Mouse (Mus musculus): ENCODE results near the gene Ash1l.
A peak's percentile ranks its signal among the peaks of the same experiment; 100 is the strongest.
"Not testable (repeated sequence)": the region's sequence is repeated elsewhere in the genome, so short reads cannot be mapped to it uniquely, and the experiment has no call there.

The Ash1l gene

DNA sequence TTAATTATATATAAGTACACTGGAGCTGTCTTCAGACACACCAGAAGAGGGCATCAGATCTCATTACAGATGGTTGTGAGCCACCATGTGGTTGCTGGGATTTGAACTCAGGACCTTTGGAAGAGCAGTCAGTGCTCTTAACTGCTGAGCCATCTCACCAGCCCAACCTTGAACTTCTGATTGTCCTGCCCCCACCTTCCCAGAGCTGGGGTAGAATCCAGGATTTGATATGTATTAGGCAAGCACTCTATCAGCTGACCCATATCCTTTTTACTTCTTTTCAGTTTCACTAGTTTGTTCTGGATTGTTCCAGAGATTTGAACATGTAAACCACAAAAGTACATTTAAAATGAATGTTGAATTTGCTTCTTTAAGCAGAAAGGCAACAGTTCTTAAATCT is 12.8 kb downstream of the Ash1l start:
- not testable (repeated sequence) for DNase-seq

DNA sequence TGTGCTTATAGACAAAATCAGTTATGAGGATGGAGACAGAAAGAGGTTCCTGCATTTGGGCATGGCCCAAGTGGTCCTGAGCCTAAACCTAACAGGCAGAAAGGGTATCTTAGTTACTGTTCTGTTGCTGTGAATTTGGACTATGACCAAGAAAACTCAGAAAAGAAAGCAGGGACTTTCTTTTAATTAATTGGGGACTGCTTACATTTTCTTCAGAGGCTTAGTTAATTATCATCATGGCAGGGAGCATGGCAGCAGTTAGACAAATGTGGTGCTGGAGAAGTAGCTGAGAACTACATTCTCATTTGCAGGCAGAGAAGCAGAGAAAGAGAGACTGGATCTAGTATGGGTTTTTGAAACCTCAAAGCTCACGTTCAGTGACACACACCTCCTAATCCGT is 24.6 kb downstream of the Ash1l start:
- DNase-seq: no peak

DNA sequence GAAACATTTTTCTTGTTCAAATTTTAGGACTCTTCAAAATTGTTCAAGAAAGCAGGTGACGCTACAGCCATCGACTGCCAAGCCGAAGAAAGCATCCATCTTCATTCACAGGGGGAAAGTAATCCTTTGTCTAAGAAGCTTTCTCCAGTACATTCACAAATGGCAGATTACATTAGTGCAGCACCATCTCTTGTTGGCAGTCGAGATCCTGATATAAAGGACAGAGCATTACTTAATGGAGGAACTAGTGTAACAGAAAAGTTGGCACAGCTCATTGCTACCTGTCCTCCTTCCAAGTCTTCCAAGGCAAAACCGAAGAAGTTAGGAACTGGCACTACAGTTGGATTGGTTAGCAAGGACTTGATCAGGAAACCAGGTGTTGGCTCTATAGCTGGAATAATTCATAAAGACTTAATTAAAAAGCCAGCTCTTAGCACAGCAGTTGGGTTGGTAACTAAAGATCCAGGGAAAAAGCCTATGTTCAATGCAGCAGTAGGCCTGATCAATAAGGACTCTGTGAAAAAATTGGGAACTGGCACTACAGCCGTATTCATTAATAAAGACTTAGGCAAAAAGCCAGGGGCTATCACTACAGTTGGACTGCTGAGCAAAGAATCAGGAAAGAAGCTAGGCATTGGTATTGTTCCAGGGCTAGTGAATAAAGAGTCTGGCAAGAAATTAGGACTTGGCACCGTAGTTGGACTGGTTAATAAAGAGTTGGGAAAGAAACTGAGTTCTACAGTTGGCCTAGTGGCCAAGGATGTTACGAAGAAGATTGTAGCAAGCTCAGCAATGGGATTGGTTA is 31.0 kb downstream of the Ash1l start:
- no peak for DNase-seq

DNA sequence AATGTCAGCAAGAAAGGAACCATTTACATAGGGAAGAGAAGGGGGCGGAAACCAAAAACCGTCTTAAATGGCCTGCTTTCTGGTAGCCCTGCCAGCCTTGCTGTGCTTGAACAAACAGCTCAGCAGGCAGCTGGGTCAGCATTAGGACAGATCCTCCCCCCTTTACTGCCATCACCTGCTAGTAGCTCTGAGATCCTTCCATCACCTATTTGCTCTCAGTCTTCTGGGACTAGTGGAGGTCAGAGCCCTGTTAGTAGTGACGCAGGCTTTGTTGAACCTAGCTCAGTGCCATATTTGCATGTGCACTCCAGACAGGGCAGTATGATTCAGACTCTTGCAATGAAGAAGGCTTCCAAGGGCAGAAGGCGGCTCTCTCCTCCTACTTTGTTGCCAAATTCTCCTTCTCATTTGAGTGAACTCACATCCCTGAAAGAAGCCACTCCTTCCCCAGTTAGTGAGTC is 33.5 kb downstream of the Ash1l start:
- no peak for DNase-seq

DNA sequence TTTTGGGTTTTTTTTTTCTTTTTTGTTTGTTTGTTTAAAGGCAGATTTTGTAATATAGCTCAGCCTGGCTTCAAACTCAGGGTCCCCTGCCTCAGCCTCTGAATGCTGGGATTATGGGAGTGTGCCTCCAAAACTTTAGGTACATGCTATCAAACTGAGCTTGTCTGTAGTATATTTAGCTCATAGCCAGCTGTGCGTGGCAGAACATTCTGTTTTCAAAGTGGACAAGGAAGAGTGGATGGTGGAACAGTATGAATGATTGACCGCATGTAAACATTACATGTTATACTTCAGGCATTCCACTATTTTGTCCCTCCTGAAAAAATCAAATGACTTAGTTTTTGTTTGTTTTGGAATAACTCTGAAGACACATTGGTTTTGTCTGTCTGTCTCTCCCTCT is 42.4 kb downstream of the Ash1l start:
- DNase-seq: no peak

DNA sequence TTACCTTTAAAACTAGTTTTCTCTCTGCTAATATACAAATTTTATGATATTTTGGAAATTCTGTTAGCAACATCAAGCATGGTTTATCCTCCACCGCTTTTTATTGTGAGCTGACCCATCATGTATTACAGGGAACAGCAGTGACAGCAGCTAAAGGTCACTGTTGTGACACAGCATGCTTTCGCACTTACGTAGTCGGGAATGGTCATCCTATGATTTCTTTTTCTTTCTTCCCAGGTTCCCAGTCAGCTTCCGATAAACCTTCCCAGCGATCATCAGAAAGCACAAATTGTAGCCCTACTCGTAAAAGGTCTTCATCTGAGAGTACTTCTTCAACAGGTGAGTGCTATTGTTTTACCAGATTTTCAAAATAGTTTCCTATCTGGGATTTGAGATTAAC is 51.1 kb downstream of the Ash1l start:
- DNase-seq: no peak

DNA sequence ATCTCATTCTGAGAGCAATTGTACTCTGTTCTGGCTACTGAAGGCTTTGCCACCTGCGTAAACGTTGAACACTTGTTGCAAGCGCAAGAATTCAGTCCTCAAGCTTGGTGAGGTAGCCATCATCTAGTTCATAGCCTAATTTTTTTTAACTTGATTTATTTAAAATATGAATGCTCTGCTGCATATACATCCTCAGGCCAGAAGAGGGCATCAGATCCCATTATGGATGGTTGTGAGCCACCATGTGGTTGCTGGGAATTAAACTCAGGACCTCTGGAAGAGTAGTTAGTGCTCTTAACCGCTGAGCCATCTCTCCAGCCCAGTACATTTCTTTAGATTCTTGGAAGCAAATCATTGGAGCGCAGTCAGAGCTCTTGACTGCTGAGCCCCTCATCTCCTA is 80.5 kb downstream of the Ash1l start:
- not testable (repeated sequence) for DNase-seq

DNA sequence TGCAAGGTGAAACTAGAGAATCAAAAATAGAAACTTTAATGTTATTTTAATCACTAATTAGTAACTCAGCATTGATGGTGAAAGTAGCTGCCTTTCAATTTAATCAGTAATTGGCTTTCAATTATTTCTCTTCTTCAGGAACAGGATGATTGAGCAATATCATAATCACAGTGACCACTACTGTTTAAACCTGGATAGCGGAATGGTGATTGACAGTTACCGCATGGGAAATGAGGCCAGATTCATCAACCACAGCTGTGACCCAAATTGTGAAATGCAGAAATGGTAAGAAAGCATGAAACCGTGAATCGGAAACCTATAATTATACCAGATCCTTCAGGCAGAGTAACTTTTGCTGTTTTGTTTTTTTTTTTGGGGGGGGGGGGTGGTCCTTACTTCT is 92.9 kb downstream of the Ash1l start:
- no peak for DNase-seq

DNA sequence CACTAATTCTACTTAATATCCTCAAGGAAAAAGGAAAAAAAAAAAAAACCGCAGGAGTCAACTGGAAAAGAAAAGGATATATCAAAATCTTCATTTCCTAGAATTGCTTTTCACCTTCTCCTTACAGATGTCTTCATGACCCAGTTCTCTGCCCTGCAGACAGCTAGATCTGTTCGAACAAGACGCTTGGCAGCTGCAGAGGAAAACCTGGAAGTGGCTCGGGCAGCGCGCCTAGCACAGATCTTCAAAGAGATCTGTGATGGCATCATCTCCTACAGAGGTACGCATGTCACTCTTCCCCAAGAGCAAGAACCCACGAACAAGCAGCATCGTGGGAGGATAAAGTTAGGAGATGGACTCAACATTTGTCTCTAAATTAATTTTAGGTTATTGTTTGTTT is 107.9 kb downstream of the Ash1l start:
- no peak for DNase-seq

DNA sequence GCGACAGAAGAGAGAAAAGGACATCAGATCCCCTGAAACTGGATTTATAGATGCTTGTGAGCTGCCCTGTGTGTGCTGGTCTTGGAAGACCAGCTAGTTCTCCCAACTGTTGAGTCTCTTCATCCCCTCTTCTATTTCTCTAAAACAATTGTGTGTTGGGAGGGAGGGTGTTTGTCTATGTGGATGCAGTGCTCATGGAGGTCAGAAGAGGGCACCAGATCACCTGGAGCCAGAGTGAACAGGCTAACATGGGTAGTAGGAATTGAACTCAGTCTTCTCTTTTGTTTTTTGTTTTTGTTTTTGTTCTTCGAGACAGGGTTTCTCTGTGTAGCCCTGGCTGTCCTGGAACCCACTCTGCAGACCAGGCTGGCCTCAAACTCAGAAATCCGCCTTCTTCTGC is 108.4 kb downstream of the Ash1l start:
- no peak for DNase-seq

DNA sequence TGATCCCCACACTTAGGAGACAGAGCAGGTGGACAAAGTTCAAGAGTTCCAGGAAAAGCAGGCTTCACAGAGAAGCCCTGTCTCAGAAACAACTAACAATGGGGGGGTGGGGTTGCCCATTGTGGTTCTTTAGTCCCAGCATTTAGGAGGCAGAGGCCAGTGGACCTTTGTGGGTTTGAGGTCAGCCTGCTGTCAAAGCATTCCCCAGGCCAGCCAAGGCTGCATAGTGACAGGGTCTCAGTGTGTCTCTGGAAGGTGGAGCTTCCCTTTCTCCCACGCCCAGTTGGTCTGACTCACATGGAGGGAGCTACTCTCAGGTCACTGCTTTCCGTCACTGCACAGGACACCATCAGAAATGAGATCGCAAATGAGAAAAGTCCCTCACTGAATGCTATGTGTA is 111.3 kb downstream of the Ash1l start:
- DNase-seq: no peak

DNA sequence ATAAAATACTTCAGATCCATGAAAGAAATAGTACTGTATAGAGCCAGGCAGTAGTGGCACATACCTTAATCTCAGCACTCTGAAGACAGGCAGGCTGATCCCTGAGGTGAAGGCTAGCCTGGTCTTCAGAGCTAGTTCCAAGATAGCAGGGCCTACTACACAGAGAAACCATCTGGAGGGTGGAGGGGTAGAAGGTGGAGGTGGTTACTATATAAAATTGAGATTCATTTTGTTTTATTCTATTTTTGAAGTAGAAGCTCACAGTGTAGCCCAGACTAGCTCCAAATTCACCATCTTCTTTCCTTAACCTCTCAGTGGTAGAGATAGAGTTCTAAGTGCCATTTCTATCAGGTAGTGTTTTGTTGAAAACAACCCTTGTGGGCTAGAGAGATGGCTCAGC is 116.8 kb downstream of the Ash1l start:
- DNase-seq: no peak

DNA sequence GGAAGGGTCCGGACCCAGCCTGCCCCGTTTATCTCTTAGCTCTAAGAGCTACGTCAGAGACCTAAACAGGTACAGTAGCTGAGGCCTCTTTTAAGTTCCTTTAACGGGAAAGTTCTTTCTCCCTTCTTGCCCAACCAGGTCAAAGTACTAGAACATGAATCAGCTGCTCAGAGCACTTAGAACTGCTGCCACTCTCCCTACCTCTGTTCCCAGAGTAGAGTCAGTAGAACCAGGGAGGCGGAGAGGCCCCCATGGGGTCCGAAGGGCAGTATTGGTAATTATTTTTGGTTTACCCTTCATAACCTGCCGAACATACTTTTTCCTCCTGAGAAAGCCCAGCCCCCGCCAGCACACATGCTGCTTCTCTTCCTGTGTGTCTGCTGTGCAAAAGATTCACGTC is 127.0 kb downstream of the Ash1l start:
- no peak for DNase-seq

DNA sequence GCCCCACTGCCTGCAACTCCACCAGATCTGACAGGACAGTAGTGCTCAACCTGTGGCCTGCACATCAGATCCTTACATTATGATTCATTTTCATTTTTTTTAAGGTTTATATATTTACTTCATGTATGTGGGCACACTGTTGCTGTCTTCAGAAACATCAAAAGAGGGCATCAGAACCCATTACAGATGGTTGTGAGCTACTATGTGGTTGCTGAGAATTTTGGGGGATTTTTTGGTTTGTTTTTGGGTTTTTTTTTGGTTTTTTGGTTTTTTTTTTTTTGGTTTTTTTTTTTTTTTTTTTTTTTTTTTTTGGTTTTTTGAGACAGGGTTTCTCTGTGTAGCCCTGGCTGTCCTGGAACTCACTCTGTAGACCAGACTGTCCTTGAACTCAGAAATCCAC is 131.9 kb downstream of the Ash1l start:
- DNase-seq: not testable (repeated sequence)

DNA sequence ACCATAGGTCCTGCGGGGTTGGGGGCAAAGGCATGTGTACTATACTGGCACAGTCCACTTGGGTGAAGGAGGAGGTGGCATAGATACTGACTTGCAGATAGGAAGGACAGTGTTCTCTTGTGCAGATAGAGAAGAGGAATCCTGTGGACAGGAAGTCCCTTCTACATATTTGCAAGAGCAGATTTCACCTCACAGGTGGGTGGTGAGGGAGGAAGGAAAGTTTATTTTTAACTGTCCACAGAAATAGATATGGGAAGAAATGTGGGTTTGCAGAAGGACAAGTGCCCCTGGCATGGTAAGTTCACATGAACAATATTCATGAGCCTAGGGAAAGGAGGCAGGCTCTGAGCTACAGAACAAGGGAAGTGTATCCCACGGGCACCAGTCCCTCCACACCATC is 133.7 kb downstream of the Ash1l start:
- no peak for DNase-seq

DNA sequence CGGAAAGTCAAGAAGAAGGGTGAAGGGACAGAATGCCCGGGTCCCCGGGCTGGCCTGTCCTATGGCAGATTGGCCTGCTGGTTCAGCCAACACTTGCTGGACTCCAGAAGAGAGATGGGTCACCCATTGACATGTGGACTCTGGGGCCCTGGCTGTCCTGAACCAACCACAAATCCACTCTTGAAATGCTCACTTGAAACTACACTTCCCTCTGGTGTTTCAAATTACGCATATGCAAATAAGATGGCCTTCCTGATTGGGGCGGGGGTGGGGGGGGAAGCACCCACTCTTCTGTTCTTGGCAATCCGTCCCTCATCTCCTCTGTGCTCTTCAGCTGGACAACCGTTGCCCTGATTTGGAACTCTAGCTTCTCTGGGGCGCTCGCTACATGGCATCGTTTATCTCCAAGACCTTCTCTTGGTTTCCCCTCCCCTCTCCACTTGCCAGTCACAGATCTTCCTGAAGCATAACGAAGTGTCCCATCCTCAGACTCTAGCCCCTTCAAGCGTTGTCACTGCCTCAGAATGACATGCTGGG is 134.3 kb downstream of the Ash1l start:
- no peak for DNase-seq

DNA sequence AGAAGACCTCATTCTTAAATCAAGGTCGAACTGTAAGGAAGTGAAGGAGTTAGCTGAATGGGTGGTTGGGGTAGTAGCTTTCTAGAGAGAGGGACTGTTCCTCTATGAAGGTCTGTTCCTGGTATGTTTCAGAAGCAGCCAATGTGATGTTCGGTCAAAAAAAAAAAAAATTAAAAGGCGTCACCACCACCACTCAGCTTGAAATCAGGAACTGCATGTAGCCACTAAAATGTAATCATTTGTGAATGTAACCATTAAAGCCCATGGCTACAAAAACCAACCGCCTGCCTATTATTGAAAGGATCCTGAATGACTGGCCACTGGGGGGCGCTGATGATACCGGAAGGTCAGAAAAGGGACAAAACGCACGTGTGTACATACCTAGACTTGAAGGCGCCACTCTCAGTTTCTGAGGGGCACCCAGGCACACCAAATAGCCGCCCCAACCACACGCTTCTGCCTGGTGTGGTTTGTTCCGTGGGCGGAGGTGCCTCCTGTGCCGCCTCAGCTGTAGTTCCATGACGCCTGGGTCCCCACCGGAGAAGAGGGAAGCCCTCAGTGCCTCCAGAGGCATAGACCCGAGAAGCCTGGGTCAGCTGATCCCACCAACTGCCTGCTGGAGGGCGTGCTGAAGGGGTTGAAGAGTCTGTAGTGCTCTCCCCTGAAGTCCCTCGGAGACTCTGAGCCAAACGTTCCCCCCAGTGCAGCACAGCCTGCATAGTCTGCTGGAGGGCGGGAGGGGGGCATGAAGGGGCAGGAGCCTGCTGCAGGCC is 137.1 kb downstream of the Ash1l start:
- peak; percentile 56 for DNase-seq

DNA sequence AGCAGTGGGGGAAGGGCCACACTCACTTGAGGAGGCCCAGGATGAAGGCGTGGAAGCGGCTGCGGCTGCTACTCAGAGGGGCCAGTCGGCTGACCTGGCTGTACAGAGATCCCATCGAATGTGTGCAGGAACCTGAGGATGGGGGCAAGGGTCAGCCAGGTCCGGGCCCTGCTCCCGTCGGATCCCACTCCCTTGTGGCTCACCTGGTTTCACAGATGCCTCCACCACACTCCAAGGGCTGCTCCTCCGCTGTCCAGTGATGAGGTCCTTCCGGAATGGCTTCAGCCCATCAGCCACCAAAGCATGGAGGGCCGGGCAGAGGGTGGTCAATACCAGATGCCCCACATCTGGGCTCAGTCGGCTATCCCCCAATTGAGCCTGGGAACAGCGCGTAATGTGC is 138.6 kb downstream of the Ash1l start:
- no peak for DNase-seq

DNA sequence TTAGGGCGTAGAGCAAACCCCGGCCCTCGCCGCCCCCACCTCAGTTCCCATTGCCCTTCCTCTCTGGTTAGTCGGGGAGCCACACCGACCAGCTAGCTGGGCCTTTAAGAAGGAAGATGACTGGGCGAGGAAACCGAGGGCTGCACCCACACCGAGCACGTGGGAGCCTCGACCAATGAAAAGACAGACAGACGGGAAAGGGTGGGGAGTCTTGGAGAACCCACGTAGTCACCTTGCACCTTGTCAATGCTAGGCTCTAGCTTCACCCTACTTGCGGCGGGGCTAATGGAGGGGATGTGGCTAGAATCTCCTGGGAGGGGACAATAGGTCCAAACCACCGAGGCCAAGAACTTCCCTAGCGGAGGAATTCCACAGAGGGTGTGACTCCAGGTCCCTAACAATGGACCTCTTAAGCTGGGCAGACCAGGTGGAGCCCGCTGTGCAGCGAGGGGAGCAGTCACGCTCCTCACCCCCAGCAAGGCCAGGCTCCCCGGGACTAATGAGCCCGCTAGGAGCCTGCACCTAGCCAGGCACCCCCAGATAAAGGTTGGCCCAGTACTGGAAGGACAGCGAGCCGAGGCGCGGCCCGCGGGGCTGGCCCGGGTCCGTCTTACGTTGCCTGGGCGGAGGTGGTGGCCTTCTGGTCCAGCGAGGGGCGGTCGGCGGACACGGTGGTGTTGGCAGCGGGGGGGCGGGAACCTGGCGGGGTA is 139.6 kb downstream of the Ash1l start:
- DNase-seq: peak; percentile 90

DNA sequence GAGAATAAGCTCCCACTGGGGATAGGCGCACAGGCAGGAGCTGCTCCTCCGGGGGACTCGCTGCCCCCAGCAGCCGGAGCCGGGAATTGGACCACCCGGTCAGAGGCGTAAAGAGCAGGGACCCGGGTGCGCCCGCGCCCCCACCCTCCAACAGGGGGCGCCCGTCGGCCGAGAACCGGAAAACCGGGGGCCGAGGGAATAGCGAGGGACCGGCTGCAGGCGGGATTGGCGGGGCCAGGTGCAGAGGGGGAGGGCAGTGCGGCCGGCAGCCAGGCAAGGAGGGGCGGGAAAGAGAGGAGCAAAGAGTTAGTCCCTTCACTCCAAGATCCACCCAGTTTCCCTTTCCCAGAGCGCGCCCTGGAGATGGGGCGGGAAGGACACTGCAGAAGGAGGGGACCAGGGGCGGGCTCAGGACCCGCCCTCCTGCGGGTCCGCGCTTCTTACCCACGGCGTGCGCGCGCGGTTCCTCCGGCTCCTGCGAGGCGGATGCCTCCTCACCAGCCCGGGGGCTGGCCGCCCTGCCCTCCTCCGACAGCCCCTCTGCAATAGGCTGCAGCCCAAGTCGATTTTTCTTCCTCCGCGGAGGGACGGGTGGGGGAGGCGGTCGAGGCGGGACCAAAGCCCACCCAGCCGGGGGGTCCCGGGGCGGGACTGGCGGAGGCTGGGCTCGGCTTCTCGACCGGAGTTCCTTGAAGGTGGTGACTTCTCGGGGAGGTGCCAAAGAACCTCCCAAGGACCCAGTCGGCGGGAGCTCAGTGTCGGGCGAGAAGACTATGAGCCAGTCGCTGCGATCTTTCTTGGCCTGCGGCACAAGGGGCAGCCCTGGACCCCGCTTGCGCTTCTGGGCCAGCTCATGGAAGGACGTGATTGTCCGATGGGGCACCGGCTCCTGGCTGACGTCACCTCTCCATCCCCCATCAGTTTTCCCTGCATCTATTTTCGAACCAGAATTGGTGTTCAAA is 140.6 kb downstream of the Ash1l start:
- DNase-seq: peak; percentile 89

DNA sequence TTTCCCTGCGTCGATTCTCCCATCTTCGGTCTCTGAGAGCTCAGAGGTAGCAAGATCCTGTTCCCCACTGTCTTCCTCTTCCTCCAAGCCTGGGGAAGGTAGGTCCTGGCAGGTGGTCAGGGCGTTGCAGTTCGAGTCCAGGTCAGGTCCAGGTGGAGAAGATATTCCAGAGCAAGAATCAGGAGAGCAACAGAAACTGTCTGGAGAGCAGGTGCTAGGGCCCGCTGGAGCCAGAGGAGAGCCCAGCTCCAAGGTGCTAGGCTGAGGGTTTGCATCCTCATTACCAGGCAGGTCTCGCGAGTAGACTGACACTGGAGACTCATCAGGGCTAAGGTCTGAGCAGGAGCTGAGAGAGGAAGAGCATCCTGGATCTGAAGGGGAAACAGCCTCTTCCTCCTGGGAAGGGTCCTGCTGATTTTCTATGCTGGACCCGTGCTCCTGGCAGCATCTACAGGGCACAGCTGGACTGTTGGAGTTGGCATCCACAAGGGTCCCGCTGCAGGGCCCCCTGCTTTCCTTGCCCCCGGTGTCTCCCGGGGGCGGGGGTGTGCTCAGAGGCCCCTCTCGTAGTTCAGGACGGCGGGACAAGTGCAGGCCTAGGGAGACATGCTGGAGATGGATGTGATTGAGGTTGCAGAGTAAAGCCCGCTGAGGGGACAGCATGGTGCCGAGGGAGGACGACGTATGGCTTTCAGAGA is 141.5 kb downstream of the Ash1l start:
- no peak for DNase-seq

Data from right cerebral cortex, postnatal 25 days (tissue).